Mouse (Mus musculus): ENCODE results near the gene Gucy2c. TPM values are rescaled to one million over a fixed set of nuclear protein-coding genes. Genes with fewer than 3 reads are reported as not detected.

Gene Gucy2c
- total RNA-seq, 2 experiments from 2014 or later, result not detected

DNA sequence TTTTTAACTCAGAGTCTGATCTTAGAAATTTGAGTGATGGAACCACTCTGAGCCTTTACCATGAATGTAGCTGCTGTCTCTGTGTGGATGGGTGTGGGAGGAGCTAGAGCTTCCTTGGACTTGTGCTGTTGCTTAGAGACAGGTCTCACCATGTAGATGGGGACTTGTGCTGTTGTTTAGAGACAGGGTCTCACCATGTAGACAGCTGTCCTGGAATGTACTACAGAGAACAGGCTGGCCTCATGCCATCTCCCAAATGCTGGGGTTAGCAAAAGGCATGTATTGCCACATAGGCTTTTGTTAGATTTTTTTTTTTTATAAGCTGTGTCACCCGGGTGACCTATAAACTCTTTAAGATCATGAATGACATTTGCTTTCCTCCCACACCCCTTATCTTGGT, 17.7 kb downstream of the Gucy2c start:
- TF ChIP-seq CTCF (IDR thresholded peaks at IDR 0.05), result no peak
- no peak for DNase-seq
- no peak overlapping the region for H3K27ac ChIP-seq
- intact Hi-C loops (cut with DNase I), result no loop called here
- H3K4me3 ChIP-seq, result no peak overlapping the region

DNA sequence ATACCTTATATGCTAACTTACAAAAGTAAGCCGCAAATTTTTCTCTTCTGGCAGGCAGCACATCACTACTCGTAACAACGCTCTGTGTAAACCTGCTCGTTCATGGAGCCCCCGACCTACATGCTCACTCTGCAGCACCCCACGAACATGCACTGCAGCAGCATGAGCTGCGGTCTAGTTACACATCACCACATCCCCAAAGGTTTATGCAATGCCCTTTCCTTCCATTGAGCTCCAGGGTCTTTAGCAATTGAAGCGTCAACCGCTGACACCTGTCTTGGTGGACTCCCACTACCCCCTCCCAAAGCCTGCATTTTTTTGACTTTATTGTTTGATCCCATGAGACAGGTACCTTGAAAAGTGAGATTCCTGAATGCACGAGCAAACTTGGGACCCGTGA, 31.0 kb downstream of the Gucy2c start:
- H3K27ac ChIP-seq, result no peak overlapping the region
- intact Hi-C loops (cut with DNase I), result no loop called here

DNA sequence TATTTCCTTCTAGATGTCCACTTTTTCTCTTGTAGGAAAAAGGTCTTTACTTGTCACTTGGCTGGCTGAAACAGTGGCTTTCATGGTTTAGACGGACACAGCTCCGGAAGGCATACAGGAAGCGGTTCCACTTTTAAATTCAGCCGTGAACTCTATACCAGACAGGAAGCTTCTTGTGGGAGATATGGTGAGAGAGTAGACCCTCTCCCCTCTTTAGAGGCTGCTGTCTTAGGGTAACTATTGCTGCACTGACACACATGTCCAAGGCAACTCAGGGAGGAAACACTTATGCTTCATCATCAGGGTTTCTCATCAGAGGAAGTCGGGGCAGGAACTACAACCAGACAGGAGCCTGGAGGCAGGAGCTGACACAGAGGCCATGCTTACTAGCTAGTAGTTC, 36.0 kb downstream of the Gucy2c start:
- Histone ChIP-seq H3K27ac (no peak overlapping the region), H3K4me3 (no peak overlapping the region)
- no peak for TF ChIP-seq CTCF (IDR thresholded peaks at IDR 0.05)
- DNase-seq, result no peak
- intact Hi-C loops (cut with DNase I), result no loop called here

More for the DNA sequence above, 31.0 kb downstream of the Gucy2c start:
- no peak for DNase-seq
- no peak for TF ChIP-seq CTCF (IDR thresholded peaks at IDR 0.05)
- H3K4me3 ChIP-seq, result no peak overlapping the region

DNA sequence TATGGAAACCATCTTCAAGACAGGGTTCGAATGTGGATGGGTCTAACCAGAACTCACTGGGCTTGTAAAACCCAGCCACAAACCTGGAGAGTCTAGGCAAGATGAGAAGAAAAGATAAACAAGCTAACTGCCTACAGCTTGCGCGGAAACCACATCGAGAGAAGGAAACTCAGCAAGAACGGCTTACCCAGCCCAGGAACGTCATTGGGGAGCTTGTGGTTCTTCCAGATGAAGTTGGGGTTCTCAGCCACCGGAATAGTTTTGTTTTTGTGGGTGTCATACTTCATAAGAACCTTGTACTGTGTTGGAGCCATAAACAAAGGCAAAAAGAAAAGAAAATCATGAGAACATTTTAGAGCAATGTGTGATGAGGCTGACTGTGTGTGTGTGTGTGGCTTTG, 37.8 kb downstream of the Gucy2c start:
- no peak for DNase-seq
- intact Hi-C loops (cut with DNase I), result loop anchor here (5.0 kb wide), 2 partner anchors 121 to 321 kb away; no protein-coding TSS in a partner anchor
- no peak overlapping the region for H3K27ac ChIP-seq
- TF ChIP-seq CTCF (IDR thresholded peaks at IDR 0.05), result no peak
- no peak overlapping the region for H3K4me3 ChIP-seq

DNA sequence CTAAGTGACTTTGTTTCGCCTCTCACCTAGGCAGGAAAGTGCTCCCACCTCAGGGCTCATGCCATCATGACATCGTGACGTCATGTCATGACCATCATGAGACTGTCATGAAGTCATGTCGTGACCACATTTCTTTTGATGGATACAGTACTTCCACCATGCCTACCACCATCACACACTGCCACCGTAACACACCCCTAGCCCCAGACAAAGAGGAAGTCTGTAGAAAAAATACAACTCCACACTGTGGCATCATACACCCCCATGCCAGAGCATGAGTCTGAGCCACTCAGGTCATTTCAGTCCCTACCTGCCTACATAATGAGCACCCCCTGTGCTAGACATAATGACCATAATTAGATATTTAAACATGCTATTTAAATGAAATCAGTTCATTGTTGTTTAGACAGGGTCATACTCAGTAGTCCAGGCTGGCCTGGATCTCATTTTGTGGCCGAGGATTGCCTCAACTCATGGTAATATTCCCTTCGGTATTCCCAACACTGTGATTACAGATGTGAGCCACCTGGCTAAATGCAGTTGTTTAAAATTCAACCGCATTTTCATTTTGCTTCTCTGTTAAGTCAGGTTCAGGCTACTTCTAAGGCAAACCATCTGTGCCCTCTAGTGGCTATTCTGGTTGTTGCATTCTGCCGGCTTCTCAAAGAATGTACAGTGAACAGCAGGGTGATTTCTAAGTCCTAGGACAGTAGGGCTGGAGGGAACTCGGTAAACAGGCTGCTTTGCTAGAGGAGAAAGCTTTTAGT, 39.0 kb downstream of the Gucy2c start:
- peak; percentile 78 for DNase-seq
- Histone ChIP-seq H3K27ac (no peak overlapping the region), H3K4me3 (no peak overlapping the region)
- TF ChIP-seq CTCF (IDR thresholded peaks at IDR 0.05), result peak; percentile 97
- intact Hi-C loops (cut with DNase I), result loop anchor here (5.0 kb wide), 2 partner anchors 120 to 320 kb away; no protein-coding TSS in a partner anchor

DNA sequence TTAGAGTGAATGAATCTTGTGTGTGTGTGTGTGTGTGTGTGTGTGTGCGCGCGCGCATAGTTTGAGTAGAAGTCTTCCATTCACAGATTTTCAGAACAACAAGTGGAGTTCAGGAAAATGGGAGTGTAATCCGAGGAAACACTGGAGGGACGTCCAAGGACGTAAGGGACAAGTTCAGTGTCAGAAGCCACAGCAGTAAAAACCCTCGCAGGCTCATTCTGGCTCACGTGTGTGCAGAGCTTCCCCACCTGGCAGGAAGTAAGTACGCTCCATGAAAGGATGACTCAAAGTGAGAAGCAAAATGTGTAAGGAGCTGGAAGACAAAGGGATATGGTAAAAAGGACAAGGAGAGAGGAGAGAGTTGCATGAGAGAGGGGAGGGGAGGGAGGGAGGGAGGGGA, 40.3 kb downstream of the Gucy2c start:
- DNase-seq, result no peak
- TF ChIP-seq CTCF (IDR thresholded peaks at IDR 0.05), result no peak
- Histone ChIP-seq H3K27ac (no peak overlapping the region), H3K4me3 (no peak overlapping the region)
- intact Hi-C loops (cut with DNase I), result loop anchor here (5.0 kb wide), 2 partner anchors 119 to 319 kb away; no protein-coding TSS in a partner anchor

DNA sequence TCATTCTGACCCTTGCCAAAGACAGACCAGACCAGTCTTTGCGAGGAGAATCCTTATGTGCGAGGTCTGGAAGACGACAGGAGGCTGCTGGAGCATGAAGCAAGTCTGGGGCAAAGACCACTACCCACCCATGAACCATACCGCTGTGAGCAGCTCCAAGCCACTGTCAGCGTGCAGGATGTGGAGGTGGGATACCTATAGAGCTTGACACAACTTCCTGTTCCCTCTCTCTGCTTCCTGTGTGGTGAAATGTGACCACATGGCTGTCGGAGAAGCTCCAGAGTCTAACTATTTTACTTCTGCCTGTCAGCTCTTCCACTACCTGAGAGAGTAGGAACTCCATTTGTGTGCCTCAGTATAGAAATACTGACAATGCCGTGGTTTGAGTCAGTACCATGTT, 45.8 kb downstream of the Gucy2c start:
- no peak for TF ChIP-seq CTCF (IDR thresholded peaks at IDR 0.05)
- DNase-seq, result no peak
- Histone ChIP-seq H3K27ac (no peak overlapping the region), H3K4me3 (no peak overlapping the region)
- intact Hi-C loops (cut with DNase I), result no loop called here

DNA sequence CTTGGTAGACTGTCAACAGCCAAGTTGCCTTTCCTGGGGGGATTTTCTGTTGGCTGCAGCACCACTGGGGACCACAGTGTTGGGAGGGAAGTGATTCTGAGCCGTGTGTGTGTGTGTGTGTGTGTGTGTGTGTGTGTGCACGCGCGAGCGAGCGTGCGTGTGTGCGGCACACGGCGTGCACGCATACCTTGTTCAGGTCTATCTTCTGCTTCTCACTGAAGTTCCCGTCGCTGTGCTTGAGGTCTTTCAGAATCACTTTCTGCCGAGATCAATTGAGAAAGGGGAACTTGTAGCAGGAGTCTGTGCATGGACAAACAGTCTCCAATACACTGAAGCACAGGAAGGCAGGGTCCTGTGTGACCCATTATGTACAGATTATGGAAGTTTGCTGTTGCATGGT, 53.4 kb downstream of the Gucy2c start:
- Histone ChIP-seq H3K4me3 (no peak overlapping the region), H3K27ac (no peak overlapping the region)
- no peak for TF ChIP-seq CTCF (IDR thresholded peaks at IDR 0.05)
- intact Hi-C loops (cut with DNase I), result no loop called here
- DNase-seq, result no peak

DNA sequence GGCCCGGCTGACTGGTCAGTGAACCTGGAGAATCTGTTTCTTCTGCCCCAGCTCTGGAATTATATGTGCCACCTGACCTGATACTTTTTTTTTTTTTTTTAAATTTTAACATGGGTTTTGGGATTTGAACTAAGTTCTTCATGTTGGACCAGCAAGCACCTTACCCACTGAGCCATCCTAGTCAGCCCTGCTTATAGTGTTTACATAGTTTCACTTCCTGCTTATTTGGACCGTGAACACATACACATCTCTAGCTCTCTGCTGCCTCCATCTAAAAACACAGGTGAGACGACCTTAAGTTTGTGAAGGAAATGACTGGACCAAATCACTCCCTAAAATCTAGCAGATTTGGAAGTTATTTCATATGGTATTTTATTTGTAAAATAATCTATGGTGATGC, 58.4 kb downstream of the Gucy2c start:
- intact Hi-C loops (cut with DNase I), result loop anchor here (5.0 kb wide), 1 partner anchor 301 kb away; no protein-coding TSS in a partner anchor
- no peak overlapping the region for H3K27ac ChIP-seq
- DNase-seq, result no peak
- no peak for TF ChIP-seq CTCF (IDR thresholded peaks at IDR 0.05)
- no peak overlapping the region for H3K4me3 ChIP-seq

DNA sequence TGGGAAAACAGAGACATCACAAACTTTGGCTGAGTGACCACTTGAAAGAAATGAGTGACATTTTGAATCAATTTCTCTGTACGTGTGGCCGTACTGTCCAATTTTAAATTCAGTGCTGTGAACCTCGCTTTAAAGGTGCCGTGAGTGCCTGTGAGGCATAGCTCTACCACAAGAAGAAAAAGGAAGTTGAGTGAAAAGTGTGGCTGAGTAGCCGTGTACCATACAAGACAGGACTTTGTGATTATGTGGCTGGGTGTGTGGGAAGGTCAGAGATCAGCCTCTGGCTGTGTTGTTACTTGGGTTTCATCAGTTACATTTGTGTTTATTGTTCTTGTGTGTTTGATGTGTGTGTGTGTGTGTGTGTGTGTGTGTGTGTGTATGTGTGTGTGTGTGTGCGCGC, 59.0 kb downstream of the Gucy2c start:
- DNase-seq, result no peak
- no peak for TF ChIP-seq CTCF (IDR thresholded peaks at IDR 0.05)
- no peak overlapping the region for H3K27ac ChIP-seq
- H3K4me3 ChIP-seq, result no peak overlapping the region
- intact Hi-C loops (cut with DNase I), result loop anchor here (1.0 to 5.0 kb wide), 2 partner anchors 102 to 300 kb away; no protein-coding TSS in a partner anchor

DNA sequence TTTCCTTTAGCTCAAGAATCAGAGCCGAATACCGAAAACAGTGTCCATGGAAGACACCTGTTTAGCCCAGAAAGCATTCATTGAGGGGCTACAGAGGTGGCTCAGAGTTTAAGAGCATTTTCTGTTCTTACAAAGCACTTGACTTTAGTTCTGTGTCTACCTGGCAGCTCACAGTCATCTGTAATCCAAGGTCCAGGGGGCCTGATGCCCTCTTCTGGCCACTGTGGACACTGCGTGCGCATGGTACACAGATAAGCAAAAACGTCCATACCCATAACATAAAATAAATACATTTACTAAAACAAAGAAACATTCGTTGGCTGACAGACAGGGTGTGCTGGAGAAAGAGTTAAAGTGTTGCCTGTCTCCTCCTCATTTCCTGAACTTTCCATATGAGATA, 59.6 kb downstream of the Gucy2c start:
- peak; percentile 68 for DNase-seq
- intact Hi-C loops (cut with DNase I), result loop anchor here (1.0 to 5.0 kb wide), 2 partner anchors 102 to 300 kb away; no protein-coding TSS in a partner anchor
- peak; percentile 82 for TF ChIP-seq CTCF (IDR thresholded peaks at IDR 0.05)
- Histone ChIP-seq H3K27ac (no peak overlapping the region), H3K4me3 (no peak overlapping the region)

DNA sequence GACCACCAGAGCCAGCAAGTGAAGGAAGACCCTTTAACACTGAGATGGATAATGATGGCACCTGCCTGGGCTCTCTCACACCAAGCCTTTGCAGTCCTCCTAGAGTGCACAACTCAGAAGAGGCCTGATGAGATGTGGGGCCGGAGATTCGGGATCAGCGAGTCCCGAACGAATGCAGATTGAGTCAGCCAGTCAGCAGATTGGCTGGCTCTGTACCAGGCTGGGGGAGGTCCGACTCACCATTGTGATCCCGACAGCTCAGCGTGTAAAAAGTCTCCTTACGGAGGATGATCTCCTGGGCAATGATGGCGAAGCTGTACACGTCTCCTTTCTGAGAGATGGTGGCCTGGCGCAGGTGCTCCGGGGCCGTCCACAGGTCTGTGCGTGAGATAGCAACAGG, 61.1 kb downstream of the Gucy2c start:
- Histone ChIP-seq H3K4me3 (no peak overlapping the region), H3K27ac (no peak overlapping the region)
- no peak for DNase-seq
- intact Hi-C loops (cut with DNase I), result loop anchor here (5.0 kb wide), 1 partner anchor 298 kb away; no protein-coding TSS in a partner anchor
- TF ChIP-seq CTCF (IDR thresholded peaks at IDR 0.05), result no peak

DNA sequence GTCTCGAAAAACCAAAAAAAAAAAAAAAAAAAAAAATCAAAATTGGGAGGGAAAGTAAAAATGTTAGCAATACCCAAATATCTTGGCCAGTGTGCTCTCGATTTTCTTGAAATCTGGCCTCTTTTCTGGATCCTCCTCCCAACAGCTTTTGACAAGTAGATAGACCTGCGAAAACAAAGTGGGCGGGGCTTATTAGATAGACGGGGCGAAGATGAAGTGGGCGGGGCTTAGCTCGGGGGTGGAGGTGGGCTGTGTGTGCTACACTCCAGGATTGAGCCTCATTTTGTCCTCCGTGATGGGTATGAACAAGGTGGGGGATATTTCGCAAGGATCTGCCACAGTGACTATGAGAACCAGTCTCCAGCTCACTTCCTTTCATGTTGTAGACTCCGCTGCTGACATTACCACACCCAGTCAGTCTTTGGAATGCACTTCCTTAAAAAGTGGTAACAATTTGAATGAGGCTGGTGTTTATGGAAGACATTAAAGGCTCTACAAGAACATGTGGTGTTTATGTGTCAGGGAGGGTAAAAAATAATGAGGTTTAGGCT, 65.6 kb downstream of the Gucy2c start:
- TF ChIP-seq CTCF (IDR thresholded peaks at IDR 0.05), result no peak
- no peak for DNase-seq
- Histone ChIP-seq H3K4me3 (no peak overlapping the region), H3K27ac (no peak overlapping the region)
- intact Hi-C loops (cut with DNase I), result no loop called here
